Mouse (Mus musculus) left cerebral cortex, adult 8-10 months (tissue): Measurements from ENCODE around the gene Gigyf2. TPM values are rescaled to one million over a fixed set of nuclear protein-coding genes. Genes with fewer than 3 reads are reported as not detected.
"Not testable (repeated sequence)": the region's sequence is repeated elsewhere in the genome, so short reads cannot be mapped to it uniquely, and the experiment has no call there.

Source experiments
- DNase-seq, 2 experiments: peaks; one replicate each; pipeline ENCODE4 v3.0.0; 2022; ENCODE audit warnings: low spot score in 2 of 2
- total RNA-seq, 4 experiments: library from RNA; stranded (reverse); gene quantifications; 2 replicates each; pipeline ENCODE4 v1.2.4; 2022

The Gigyf2 gene
- total RNA-seq, 4 experiments from 2014 or later = 121 to 154 (median 142) TPM

- peak in 1 of 2 experiments; percentile 55 for DNase-seq
Observed at GRCm38 (mm10) chr1:87447183-87448104, 120.6 kb downstream of the Gigyf2 start.

GRCm38 (mm10) chr1:87449432-87449831, 122.6 kb downstream of the Gigyf2 start:
- no peak for DNase-seq

DNA sequence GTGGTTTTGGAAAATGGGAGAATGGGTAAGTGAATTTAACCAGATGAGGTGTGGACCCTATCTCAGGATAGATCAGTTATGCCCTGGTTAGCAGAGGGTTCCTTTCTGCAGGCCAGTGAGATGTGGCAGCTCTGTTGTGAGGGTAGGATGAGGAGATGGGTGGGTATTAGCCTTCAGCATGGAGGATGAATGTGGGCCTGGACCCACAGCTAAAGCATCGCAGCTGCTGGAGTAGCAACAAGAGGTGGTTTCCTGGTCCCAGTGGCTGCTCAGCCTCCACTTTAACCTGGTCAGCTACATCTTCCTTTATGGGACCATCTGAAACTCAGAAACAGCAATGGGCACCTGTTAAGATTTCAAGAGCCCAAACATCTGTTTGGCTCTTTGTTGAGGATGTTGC, 129.6 kb downstream of the Gigyf2 start:
- DNase-seq = no peak

DNA sequence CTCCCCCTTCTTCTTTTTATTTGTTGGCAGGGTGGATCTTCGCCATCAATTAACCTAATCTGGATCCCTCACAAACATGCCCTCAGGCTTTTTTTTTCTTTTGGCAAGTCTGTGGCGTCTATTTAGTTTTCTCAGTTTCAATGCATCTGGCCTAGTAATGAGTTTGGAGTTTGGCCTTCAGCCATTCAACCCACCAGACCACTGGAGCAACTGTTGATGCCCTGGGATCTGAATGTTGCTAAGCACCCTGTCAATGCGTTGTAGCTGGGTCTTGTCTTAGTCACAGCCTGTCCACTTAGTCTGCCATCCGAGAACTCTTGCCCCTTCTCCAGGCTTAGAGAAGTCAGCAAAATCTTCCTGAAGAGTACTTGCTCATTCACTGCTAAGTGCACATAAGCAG, 131.2 kb downstream of the Gigyf2 start:
- no peak for DNase-seq

- not testable (repeated sequence) for DNase-seq
Observed at GRCm38 (mm10) chr1:87459856-87460255, 133.1 kb downstream of the Gigyf2 start.

- DNase-seq = no peak
Observed at GRCm38 (mm10) chr1:87467469-87467868, 140.7 kb downstream of the Gigyf2 start.

DNA sequence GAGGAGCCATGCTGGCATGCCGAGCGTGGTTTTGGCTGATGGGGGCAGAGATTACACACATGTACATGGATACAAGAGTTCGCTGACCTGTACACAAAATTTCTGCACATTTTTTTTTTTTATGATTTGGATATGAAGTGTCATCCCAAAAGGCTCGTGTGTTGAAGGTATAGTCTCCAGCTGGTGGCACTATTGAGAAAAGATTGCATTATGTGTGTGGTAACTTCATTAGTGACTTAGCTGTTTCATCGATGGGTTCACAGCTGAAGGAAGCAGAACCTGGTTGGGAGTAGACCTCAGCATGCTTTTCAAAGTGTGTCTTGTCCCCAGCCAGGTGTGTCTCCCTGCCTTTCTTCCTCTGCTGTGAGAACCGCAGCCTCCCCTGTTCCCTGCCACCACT, 141.5 kb downstream of the Gigyf2 start:
- no peak for DNase-seq

- not testable (repeated sequence) for DNase-seq
Observed at GRCm38 (mm10) chr1:87469971-87470370, 143.2 kb downstream of the Gigyf2 start, which contains the start of gene Snorc. Gene Snorc (plus strand): TSS chr1:87470271.

DNA sequence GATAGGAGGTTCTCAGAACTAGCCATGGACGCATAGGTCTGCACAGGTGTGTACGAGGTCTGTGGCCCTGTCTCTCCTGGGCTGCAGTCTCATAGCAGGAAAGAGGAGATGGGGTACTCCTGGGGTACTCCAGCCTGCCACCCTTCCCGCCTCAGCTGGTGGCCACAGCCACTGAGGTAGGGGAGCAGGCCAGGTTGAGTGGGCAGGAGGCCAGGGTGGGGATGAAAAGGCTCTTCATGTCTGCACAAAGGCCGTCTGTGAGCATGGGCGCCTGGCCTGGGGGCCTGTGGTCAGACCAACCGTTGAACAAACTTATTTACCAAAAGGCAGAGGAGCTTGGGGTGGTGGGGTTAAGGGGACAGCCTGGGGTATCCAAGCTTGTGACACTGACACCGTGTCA, 145.1 kb downstream of the Gigyf2 start:
- DNase-seq = peak in 1 of 2 experiments; percentile 15

GRCm38 (mm10) chr1:87472576-87472975, 145.8 kb downstream of the Gigyf2 start:
- peak in 1 of 2 experiments; percentile 5 for DNase-seq

DNA sequence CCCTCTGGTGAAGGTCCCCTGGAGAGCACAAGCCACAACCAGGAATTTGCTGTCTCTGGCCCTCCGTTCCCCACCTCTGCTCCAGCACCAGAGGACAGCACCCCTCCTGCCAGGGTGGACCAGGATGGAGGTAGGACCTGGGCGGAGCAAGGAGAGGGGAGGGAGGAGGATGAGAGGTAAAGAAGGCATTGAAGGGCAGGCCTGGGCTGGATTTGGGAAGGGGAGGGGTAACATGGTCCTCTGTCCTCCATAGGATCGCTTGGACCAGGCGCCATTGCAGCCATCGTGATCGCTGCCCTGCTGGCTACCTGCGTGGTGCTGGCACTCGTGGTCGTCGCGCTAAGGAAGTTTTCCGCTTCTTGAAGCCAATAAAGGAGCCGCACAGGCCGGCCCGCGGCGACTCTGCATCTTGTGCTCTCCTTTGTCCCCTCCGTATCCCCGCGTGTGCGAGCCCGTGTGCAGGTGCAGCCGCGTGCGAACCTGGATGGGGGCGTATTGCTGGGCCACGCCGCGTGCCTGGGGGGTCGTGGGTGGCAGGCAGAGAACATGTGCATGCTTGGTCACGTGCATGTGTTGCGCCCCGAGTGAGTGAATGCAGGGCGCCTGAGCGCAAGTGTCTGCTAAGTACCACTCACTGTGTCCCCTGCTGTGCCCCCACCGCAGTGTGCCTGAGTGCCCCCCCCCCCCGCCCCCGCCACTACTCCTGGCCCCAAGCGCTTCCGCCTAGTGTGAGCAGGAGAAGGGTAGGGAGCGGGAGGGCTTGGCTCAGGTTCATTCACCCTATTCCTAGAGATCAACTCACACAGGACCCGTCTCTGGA, 148.5 kb downstream of the Gigyf2 start:
- DNase-seq = peak; percentile 68 to 86

- DNase-seq = no peak
Observed at GRCm38 (mm10) chr1:87482546-87482945, 155.7 kb downstream of the Gigyf2 start.

- peak in 1 of 2 experiments; percentile 92 for DNase-seq
Observed at GRCm38 (mm10) chr1:87486386-87486785, 159.6 kb downstream of the Gigyf2 start.

DNA sequence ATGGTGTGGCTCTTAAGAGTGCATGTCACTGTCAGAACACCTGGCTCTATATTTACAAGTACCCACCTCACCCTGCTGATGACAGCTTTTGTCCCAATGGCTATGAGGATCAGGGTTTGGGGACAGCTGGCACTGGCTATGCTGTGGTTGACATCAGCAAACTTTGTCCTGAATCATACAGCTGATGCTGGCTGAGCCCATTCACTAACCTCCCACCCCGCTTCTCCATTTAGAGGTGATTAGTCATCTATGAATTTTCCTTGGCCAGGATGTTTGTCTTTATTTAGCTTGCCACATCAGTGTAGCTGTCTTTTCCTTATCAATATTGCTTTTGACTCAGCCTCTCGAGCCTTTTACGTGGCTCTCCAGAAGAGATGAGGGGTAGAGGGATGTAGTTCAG, 165.5 kb downstream of the Gigyf2 start:
- DNase-seq = no peak

GRCm38 (mm10) chr1:87493542-87493941, 166.7 kb downstream of the Gigyf2 start:
- DNase-seq = no peak

Other genes starting within 250 kb of the Gigyf2 start
- not detected for gene Alppl2, start 237.1 kb upstream of the Gigyf2 start, total RNA-seq
- under 1 TPM in 3 of 4 experiments, not detected in 1; 0.26 to 0.37 (median 0.30) TPM for gene Alpi, start 225.4 kb upstream of the Gigyf2 start, total RNA-seq
- not detected for gene Akp3, start 202.0 kb upstream of the Gigyf2 start, total RNA-seq
- 10 to 100 TPM; 15.6 to 23.3 (median 17.4) TPM for gene Ecel1, start 170.5 kb upstream of the Gigyf2 start, total RNA-seq
- 1 to 10 TPM; 1.8 to 4.2 (median 2.8) TPM for gene Prss56, start 143.7 kb upstream of the Gigyf2 start, total RNA-seq
- gene Chrnd, start 136.4 kb upstream of the Gigyf2 start, total RNA-seq = not detected
- not detected for gene Chrng, start 122.3 kb upstream of the Gigyf2 start, total RNA-seq
- gene Eif4e2, start 113.1 kb upstream of the Gigyf2 start, total RNA-seq = 10 to 100 TPM; 57.6 to 68.2 (median 58.9) TPM
- 10 to 100 TPM; 16.4 to 18.6 (median 17.5) TPM for gene Efhd1, start 62.6 kb upstream of the Gigyf2 start, total RNA-seq
- gene Kcnj13, start 67.7 kb downstream of the Gigyf2 start, total RNA-seq = 1 to 10 TPM; 3.8 to 9.9 (median 5.2) TPM
- 1 to 10 TPM in 1 of 4 experiments, not detected in 3; 1.2 TPM for gene Snorc, start 143.3 kb downstream of the Gigyf2 start, total RNA-seq
- 1 to 10 TPM; 6.7 to 8.0 (median 7.6) TPM for gene Neu2, start 182.9 kb downstream of the Gigyf2 start, total RNA-seq
- 100 to 1,000 TPM; 351 to 426 (median 388) TPM for gene Ngef, start 246.9 kb downstream of the Gigyf2 start, total RNA-seq